In the genomic region with DNA sequence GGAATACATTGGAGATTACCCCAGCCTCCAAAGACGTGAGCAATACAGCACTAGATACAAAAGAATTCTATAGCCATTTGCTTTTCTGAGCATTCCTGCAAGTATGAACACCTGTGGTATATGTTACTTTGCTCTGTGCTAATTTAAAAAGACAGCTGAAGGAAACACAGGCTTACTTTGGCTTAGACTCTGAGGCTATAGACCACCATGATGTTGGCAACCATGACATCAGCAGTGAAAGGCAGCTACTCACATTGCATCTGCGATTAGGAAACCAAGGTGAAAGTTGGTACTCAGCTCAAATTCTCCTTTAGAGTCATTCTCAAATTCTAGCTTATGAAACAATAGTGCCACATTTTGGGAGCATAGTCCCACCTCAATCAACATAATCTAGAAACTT, we compare ENCODE assay signal across 30 mouse cellular contexts.
DNase-seq lines count a peak whose midpoint lies in the region; ATAC-seq lines count a peak whose summit lies in the region.
"Had no signal": no experiment of that assay in that cellular context is flagged by ENCODE, and none has a peak within 500 bp of the region (broad histone marks: within the 10 kb centered on the region; RNA-seq: fewer than 3 reads in every experiment).

No protein-coding gene starts in this region.

- H3K4me3 ChIP-seq in embryonic facial prominence, embryonic 11.5 days (ENCODE audit: low read depth, low read length), result no peak overlapping the region
- H3K4me3 ChIP-seq in embryonic facial prominence, embryonic 10.5 days, result no peak overlapping the region
- no peak overlapping the region for H3K4me3 ChIP-seq in lung, embryonic 15.5 days
- no peak overlapping the region for H3K4me3 ChIP-seq in embryonic facial prominence, embryonic 14.5 days (ENCODE audit: low read depth, low read length)
- H3K4me3 ChIP-seq in midbrain, embryonic 11.5 days (ENCODE audit: low read depth, low read length), result no peak overlapping the region
- H3K4me3 ChIP-seq: embryonic facial prominence, embryonic 15.5 days; erythroblast, embryonic 14.5 days; forebrain, embryonic 12.5 days; forebrain, embryonic 15.5 days; gastrocnemius, adult 2 months; heart, embryonic 12.5 days; heart, embryonic 15.5 days; hindbrain, embryonic 10.5 days; hindbrain, embryonic 13.5 days had no signal

- no peak overlapping the region for H3K4me2 ChIP-seq in embryonic facial prominence, embryonic 11.5 days (ENCODE audit: low read depth, low read length)
- H3K4me2 ChIP-seq in lung, embryonic 15.5 days, result no peak overlapping the region
- no peak overlapping the region for H3K4me2 ChIP-seq in embryonic facial prominence, embryonic 14.5 days (ENCODE audit: low read depth, low read length)
- H3K4me2 ChIP-seq in midbrain, embryonic 11.5 days, result no peak overlapping the region
- H3K4me2 ChIP-seq: embryonic facial prominence, embryonic 15.5 days; forebrain, embryonic 12.5 days; forebrain, embryonic 15.5 days; heart, embryonic 12.5 days; heart, embryonic 15.5 days; hindbrain, embryonic 13.5 days had no signal

- H3K9ac ChIP-seq in embryonic facial prominence, embryonic 11.5 days (replicated peaks; ENCODE audit: low read length), result no peak overlapping the region
- H3K9ac ChIP-seq in lung, embryonic 15.5 days, result no peak overlapping the region
- H3K9ac ChIP-seq in embryonic facial prominence, embryonic 14.5 days (ENCODE audit: low read depth, low read length), result no peak overlapping the region
- no peak overlapping the region for H3K9ac ChIP-seq in midbrain, embryonic 11.5 days (ENCODE audit: low read length)
- H3K9ac ChIP-seq: embryonic facial prominence, embryonic 15.5 days; forebrain, embryonic 12.5 days; forebrain, embryonic 15.5 days; heart, embryonic 12.5 days; heart, embryonic 15.5 days; hindbrain, embryonic 13.5 days had no signal

- DNase-seq in embryonic facial prominence, embryonic 11.5 days (ENCODE audit: low spot score), result peak; percentile 24
- no peak for DNase-seq in embryonic facial prominence, embryonic 10.5 days (ENCODE audit: low spot score)
- no peak for DNase-seq in lung, adult 18-20 months
- DNase-seq in embryonic facial prominence, embryonic 14.5 days (ENCODE audit: low spot score), result peak; percentile 63
- no peak for DNase-seq in urinary bladder, postnatal 4 days (ENCODE audit: low spot score in 2 of 2)
- DNase-seq in midbrain, embryonic 11.5 days (ENCODE audit: low spot score, missing footprints), result no peak
- DNase-seq: adrenal gland, postnatal 10 days; adrenal gland, postnatal 36 days; B cell, adult 2 months; cerebellum, adult 18-20 months; cerebellum, adult 9-10 months; cerebellum, postnatal 14 days; gastrocnemius, adult 2 months; gastrocnemius, postnatal 14 days; heart, adult 11 months; heart, postnatal 10 days; heart, postnatal 36 days had no signal

- no peaks in the 10 kb centered on the region for H3K4me1 ChIP-seq in embryonic facial prominence, embryonic 11.5 days (ENCODE audit: control insufficient read depth, insufficient read depth, low read length)
- H3K4me1 ChIP-seq in embryonic facial prominence, embryonic 10.5 days, result no peaks in the 10 kb centered on the region
- H3K4me1 ChIP-seq in lung, embryonic 15.5 days, result peaks cover 16% of the 10 kb centered on the region
- H3K4me1 ChIP-seq in embryonic facial prominence, embryonic 14.5 days (ENCODE audit: control insufficient read depth, insufficient read depth, low read length), result peaks cover 15% of the 10 kb centered on the region; the same call in 1 of the 2 replicates
- no peaks in the 10 kb centered on the region for H3K4me1 ChIP-seq in midbrain, embryonic 11.5 days (ENCODE audit: control insufficient read depth, insufficient read depth, low read length)
- H3K4me1 ChIP-seq: forebrain, embryonic 12.5 days; heart, embryonic 12.5 days; hindbrain, embryonic 10.5 days had no signal

- WGBS in embryonic facial prominence, embryonic 11.5 days, result 72% methylated on average over 2 of the region's 2 CpGs
- WGBS in embryonic facial prominence, embryonic 10.5 days, result 85% methylated on average over 2 of the region's 2 CpGs
- WGBS in lung, embryonic 15.5 days, result 92% methylated on average over 2 of the region's 2 CpGs
- WGBS in embryonic facial prominence, embryonic 14.5 days, result 53% methylated on average over 2 of the region's 2 CpGs
- 79% methylated on average over 2 of the region's 2 CpGs for WGBS in midbrain, embryonic 11.5 days

- H3K27me3 ChIP-seq in embryonic facial prominence, embryonic 11.5 days (ENCODE audit: control insufficient read depth, insufficient read depth, low read length), result no peaks in the 10 kb centered on the region
- H3K27me3 ChIP-seq in embryonic facial prominence, embryonic 10.5 days (replicated peaks; ENCODE audit: low read depth, poor library complexity, severe bottlenecking), result no peaks in the 10 kb centered on the region
- H3K27me3 ChIP-seq in lung, embryonic 15.5 days, result no peaks in the 10 kb centered on the region
- no peaks in the 10 kb centered on the region for H3K27me3 ChIP-seq in embryonic facial prominence, embryonic 14.5 days (replicated peaks; ENCODE audit: control insufficient read depth, insufficient read depth, low read length)
- H3K27me3 ChIP-seq in midbrain, embryonic 11.5 days (ENCODE audit: control insufficient read depth, insufficient read depth, low read length), result no peaks in the 10 kb centered on the region
- H3K27me3 ChIP-seq: CH12.LX; embryonic facial prominence, embryonic 15.5 days; forebrain, embryonic 12.5 days; forebrain, embryonic 15.5 days; heart, embryonic 12.5 days; heart, embryonic 15.5 days; hindbrain, embryonic 13.5 days; Patski had no signal

- no peak overlapping the region for H3K27ac ChIP-seq in embryonic facial prominence, embryonic 11.5 days (replicated peaks; ENCODE audit: low read depth, low read length)
- no peak overlapping the region for H3K27ac ChIP-seq in embryonic facial prominence, embryonic 10.5 days (replicated peaks)
- H3K27ac ChIP-seq in lung, embryonic 15.5 days, result peak overlapping the region; percentile 80; the same call in 1 of the 2 replicates
- peak overlapping the region; percentile 66; the same call in 1 of the 2 replicates for H3K27ac ChIP-seq in embryonic facial prominence, embryonic 14.5 days (replicated peaks; ENCODE audit: low read depth, low read length)
- H3K27ac ChIP-seq in midbrain, embryonic 11.5 days (ENCODE audit: low read depth, low read length), result no peak overlapping the region
- H3K27ac ChIP-seq: forebrain, embryonic 12.5 days; forebrain, embryonic 15.5 days; hindbrain, embryonic 10.5 days; hindbrain, embryonic 13.5 days had no signal

- ATAC-seq in embryonic facial prominence, embryonic 11.5 days (replicated peaks; ENCODE audit: insufficient number of reproducible peaks, low FRiP score, low TSS enrichment, low read depth), result no peak
- no peak for ATAC-seq in lung, embryonic 15.5 days (ENCODE audit: borderline replicate concordance, extremely low read depth, low FRiP score, low TSS enrichment)
- ATAC-seq in embryonic facial prominence, embryonic 14.5 days (ENCODE audit: low read depth), result peak; percentile 78
- no peak for ATAC-seq in midbrain, embryonic 11.5 days (ENCODE audit: low FRiP score)
- ATAC-seq: forebrain, embryonic 15.5 days; hindbrain, embryonic 16.5 days had no signal

- no peaks in the 10 kb centered on the region for H3K9me3 ChIP-seq in embryonic facial prominence, embryonic 11.5 days (replicated peaks; ENCODE audit: control insufficient read depth, low read length)
- no peaks in the 10 kb centered on the region for H3K9me3 ChIP-seq in embryonic facial prominence, embryonic 10.5 days
- H3K9me3 ChIP-seq in lung, embryonic 15.5 days, result no peaks in the 10 kb centered on the region
- H3K9me3 ChIP-seq in embryonic facial prominence, embryonic 14.5 days (ENCODE audit: control insufficient read depth, low read length), result 0 out of 2 replicates have a peak, but pooled peaks cover 2% of the 10 kb centered on the region
- no peaks in the 10 kb centered on the region for H3K9me3 ChIP-seq in midbrain, embryonic 11.5 days (ENCODE audit: control insufficient read depth, low read length)
- H3K9me3 ChIP-seq: embryonic facial prominence, embryonic 15.5 days; forebrain, embryonic 12.5 days; forebrain, embryonic 15.5 days; G1E; heart, embryonic 12.5 days; heart, embryonic 15.5 days; hindbrain, embryonic 10.5 days had no signal

- no peaks in the 10 kb centered on the region for H3K36me3 ChIP-seq in embryonic facial prominence, embryonic 11.5 days (replicated peaks; ENCODE audit: control insufficient read depth, insufficient read depth, low read depth, low read length)
- no peaks in the 10 kb centered on the region for H3K36me3 ChIP-seq in embryonic facial prominence, embryonic 10.5 days (replicated peaks)
- H3K36me3 ChIP-seq in lung, embryonic 15.5 days, result no peaks in the 10 kb centered on the region
- no peaks in the 10 kb centered on the region for H3K36me3 ChIP-seq in embryonic facial prominence, embryonic 14.5 days (ENCODE audit: control insufficient read depth, insufficient read depth, low read length)
- no peaks in the 10 kb centered on the region for H3K36me3 ChIP-seq in midbrain, embryonic 11.5 days (ENCODE audit: control insufficient read depth, insufficient read depth, low read length)
- H3K36me3 ChIP-seq: embryonic facial prominence, embryonic 15.5 days; forebrain, embryonic 12.5 days; forebrain, embryonic 15.5 days; G1E; heart, embryonic 12.5 days; heart, embryonic 15.5 days; hindbrain, embryonic 10.5 days; hindbrain, embryonic 13.5 days had no signal

Comparison
In these comparisons a context has a peak if more than half of its experiments do, and no peak if none do; other contexts are left out.
1. DNase-seq: peak in embryonic facial prominence, embryonic 11.5 days (single experiment) and embryonic facial prominence, embryonic 14.5 days (single experiment); none in embryonic facial prominence, embryonic 10.5 days (single experiment), lung, adult 18-20 months (0 of 2), urinary bladder, postnatal 4 days (0 of 2) and midbrain, embryonic 11.5 days (single experiment).
2. H3K27ac ChIP-seq: peak in lung, embryonic 15.5 days (single experiment) and embryonic facial prominence, embryonic 14.5 days (single experiment); none in embryonic facial prominence, embryonic 11.5 days (single experiment), embryonic facial prominence, embryonic 10.5 days (single experiment) and midbrain, embryonic 11.5 days (single experiment).